Mouse (Mus musculus): ENCODE results near the gene Dysf. TPM values are rescaled to one million over a fixed set of nuclear protein-coding genes. Genes with fewer than 3 reads are reported as not detected.
A peak's percentile ranks its signal among the peaks of the same experiment; 100 is the strongest.

Gene Dysf
- total and polyA plus RNA-seq, 2 experiments from 2014 or later, result 1.4 to 1.7 TPM

- no peaks in the 10 kb centered on the region for H3K4me1 ChIP-seq (ENCODE audit: insufficient read depth, low read length)
- H3K9me3 ChIP-seq (ENCODE audit: low read length), result no peaks in the 10 kb centered on the region
- no peak overlapping the region for H3K4me3 ChIP-seq (ENCODE audit: low read depth, low read length)
- H3K27me3 ChIP-seq (ENCODE audit: insufficient read depth, low read length), result no peaks in the 10 kb centered on the region
- no peak overlapping the region for H3K4me2 ChIP-seq (ENCODE audit: low read depth, low read length, poor library complexity, severe bottlenecking)
- TF ChIP-seq CTCF (IDR thresholded peaks at IDR 0.05), result no peak
- H3K27ac ChIP-seq (ENCODE audit: low read depth, low read length), result no peak overlapping the region
- no peak for ATAC-seq (ENCODE audit: low FRiP score)
- no peaks in the 10 kb centered on the region for H3K36me3 ChIP-seq (ENCODE audit: insufficient read depth, low read length)
- 64% methylated on average over 1 of the region's 1 CpGs for WGBS
- DNase-seq (ENCODE audit: low spot score), result no peak
- no peak overlapping the region for H3K9ac ChIP-seq (replicated peaks; ENCODE audit: low read length, poor library complexity, severe bottlenecking)
Measured at GRCm38 (mm10) chr6:84055619-84056018, 47.2 kb downstream of the Dysf start.

GRCm38 (mm10) chr6:84057216-84057615 lies 48.8 kb downstream of the Dysf start:
- 85% methylated on average over 8 of the region's 8 CpGs for WGBS
- Histone ChIP-seq H3K4me2 (ENCODE audit: low read depth, low read length, poor library complexity, severe bottlenecking) (no peak overlapping the region), H3K4me3 (ENCODE audit: low read depth, low read length) (no peak overlapping the region), H3K27me3 (ENCODE audit: insufficient read depth, low read length) (no peaks in the 10 kb centered on the region), H3K27ac (ENCODE audit: low read depth, low read length) (no peak overlapping the region), H3K9me3 (ENCODE audit: low read length) (no peaks in the 10 kb centered on the region), H3K9ac (replicated peaks; ENCODE audit: low read length, poor library complexity, severe bottlenecking) (no peak overlapping the region), H3K36me3 (ENCODE audit: insufficient read depth, low read length) (no peaks in the 10 kb centered on the region), H3K4me1 (ENCODE audit: insufficient read depth, low read length) (no peaks in the 10 kb centered on the region)
- no peak for TF ChIP-seq CTCF (IDR thresholded peaks at IDR 0.05)
- no peak for DNase-seq (ENCODE audit: low spot score)
- no peak for ATAC-seq (ENCODE audit: low FRiP score)

- no peak overlapping the region for H3K27ac ChIP-seq (ENCODE audit: low read depth, low read length)
- DNase-seq (ENCODE audit: low spot score) (no peak), ATAC-seq (ENCODE audit: low FRiP score) (no peak)
- no peaks in the 10 kb centered on the region for H3K9me3 ChIP-seq (ENCODE audit: low read length)
- H3K4me1 ChIP-seq (ENCODE audit: insufficient read depth, low read length), result no peaks in the 10 kb centered on the region
- 75% methylated on average over 5 of the region's 5 CpGs for WGBS
- TF ChIP-seq CTCF (IDR thresholded peaks at IDR 0.05), result no peak
- H3K36me3 ChIP-seq (ENCODE audit: insufficient read depth, low read length), result no peaks in the 10 kb centered on the region
- H3K9ac ChIP-seq (replicated peaks; ENCODE audit: low read length, poor library complexity, severe bottlenecking), result no peak overlapping the region
- no peak overlapping the region for H3K4me3 ChIP-seq (ENCODE audit: low read depth, low read length)
- no peak overlapping the region for H3K4me2 ChIP-seq (ENCODE audit: low read depth, low read length, poor library complexity, severe bottlenecking)
- no peaks in the 10 kb centered on the region for H3K27me3 ChIP-seq (ENCODE audit: insufficient read depth, low read length)
Measured at GRCm38 (mm10) chr6:84058671-84059141, 50.3 kb downstream of the Dysf start.

GRCm38 (mm10) chr6:84059771-84060414 lies 51.5 kb downstream of the Dysf start:
- DNase-seq (ENCODE audit: low spot score) (no peak), ATAC-seq (ENCODE audit: low FRiP score) (no peak)
- Histone ChIP-seq H3K4me3 (ENCODE audit: low read depth, low read length) (no peak overlapping the region), H3K4me1 (ENCODE audit: insufficient read depth, low read length) (no peaks in the 10 kb centered on the region), H3K27me3 (ENCODE audit: insufficient read depth, low read length) (no peaks in the 10 kb centered on the region), H3K9ac (replicated peaks; ENCODE audit: low read length, poor library complexity, severe bottlenecking) (no peak overlapping the region), H3K27ac (ENCODE audit: low read depth, low read length) (no peak overlapping the region), H3K9me3 (ENCODE audit: low read length) (no peaks in the 10 kb centered on the region), H3K4me2 (ENCODE audit: low read depth, low read length, poor library complexity, severe bottlenecking) (no peak overlapping the region), H3K36me3 (ENCODE audit: insufficient read depth, low read length) (no peaks in the 10 kb centered on the region)
- TF ChIP-seq CTCF (IDR thresholded peaks at IDR 0.05), result no peak
- WGBS, result 52% methylated on average over 4 of the region's 4 CpGs

GRCm38 (mm10) chr6:84061328-84061727 lies 52.9 kb downstream of the Dysf start:
- Histone ChIP-seq H3K36me3 (ENCODE audit: insufficient read depth, low read length) (no peaks in the 10 kb centered on the region), H3K4me2 (ENCODE audit: low read depth, low read length, poor library complexity, severe bottlenecking) (no peak overlapping the region), H3K9ac (replicated peaks; ENCODE audit: low read length, poor library complexity, severe bottlenecking) (no peak overlapping the region), H3K27ac (ENCODE audit: low read depth, low read length) (no peak overlapping the region), H3K27me3 (ENCODE audit: insufficient read depth, low read length) (no peaks in the 10 kb centered on the region), H3K4me1 (ENCODE audit: insufficient read depth, low read length) (no peaks in the 10 kb centered on the region), H3K4me3 (ENCODE audit: low read depth, low read length) (no peak overlapping the region), H3K9me3 (ENCODE audit: low read length) (no peaks in the 10 kb centered on the region)
- TF ChIP-seq CTCF (IDR thresholded peaks at IDR 0.05), result peak; percentile 97
- ATAC-seq (ENCODE audit: low FRiP score), result no peak
- peak; percentile 75 for DNase-seq (ENCODE audit: low spot score)
- WGBS, result 9% methylated on average over 5 of the region's 5 CpGs

- 70% methylated on average over 5 of the region's 5 CpGs for WGBS
- Histone ChIP-seq H3K9ac (replicated peaks; ENCODE audit: low read length, poor library complexity, severe bottlenecking) (no peak overlapping the region), H3K4me1 (ENCODE audit: insufficient read depth, low read length) (no peaks in the 10 kb centered on the region), H3K4me3 (ENCODE audit: low read depth, low read length) (no peak overlapping the region), H3K27me3 (ENCODE audit: insufficient read depth, low read length) (no peaks in the 10 kb centered on the region), H3K36me3 (ENCODE audit: insufficient read depth, low read length) (no peaks in the 10 kb centered on the region), H3K4me2 (ENCODE audit: low read depth, low read length, poor library complexity, severe bottlenecking) (no peak overlapping the region), H3K9me3 (ENCODE audit: low read length) (no peaks in the 10 kb centered on the region), H3K27ac (ENCODE audit: low read depth, low read length) (no peak overlapping the region)
- ATAC-seq (ENCODE audit: low FRiP score) (no peak), DNase-seq (ENCODE audit: low spot score) (no peak)
- no peak for TF ChIP-seq CTCF (IDR thresholded peaks at IDR 0.05)
Measured at GRCm38 (mm10) chr6:84062541-84062940, 54.2 kb downstream of the Dysf start.
